Mouse (Mus musculus): ENCODE results near the gene Wasf3. TPM values are rescaled to one million over a fixed set of nuclear protein-coding genes. Genes with fewer than 3 reads are reported as not detected.

Wasf3 gene
- total and polyA plus RNA-seq, 3 experiments = 0.05 TPM; not detected in 2

- H3K9me3 ChIP-seq (replicated peaks) = peaks cover 75% of the 10 kb centered on the region
- TF ChIP-seq GATA1 (IDR thresholded peaks at IDR 0.05; ENCODE audit: borderline replicate concordance, low read length) (no peak), CTCF (IDR thresholded peaks at IDR 0.05; ENCODE audit: low read depth, low read length) (no peak), TAL1 (conservative IDR thresholded peaks at IDR 0.05; ENCODE audit: low read depth, low read length) (no peak), POLR2AphosphoS5 (IDR thresholded peaks at IDR 0.05; ENCODE audit: insufficient replicate concordance, low read depth, low read length) (no peak), GATA2 (IDR thresholded peaks at IDR 0.05; ENCODE audit: borderline replicate concordance, low read depth, low read length) (no peak)
- no peaks in the 10 kb centered on the region for H3K4me1 ChIP-seq (ENCODE audit: insufficient read depth, low read depth, low read length)
- H3K27me3 ChIP-seq (ENCODE audit: insufficient read depth, low read length) = no peaks in the 10 kb centered on the region; the same call in 1 of the 2 replicates
- H3K36me3 ChIP-seq (replicated peaks) = no peaks in the 10 kb centered on the region
- no peak for ATAC-seq (ENCODE audit: extremely low read depth, insufficient number of reproducible peaks, low FRiP score, poor library complexity, severe bottlenecking)
- no peak overlapping the region for H3K4me3 ChIP-seq (ENCODE audit: low read depth, low read length)
- no peak for DNase-seq (ENCODE audit: low spot score)
These were observed 29.8 kb downstream of the Wasf3 start for GRCm38 (mm10) chr5:146414611-146415010.

DNA sequence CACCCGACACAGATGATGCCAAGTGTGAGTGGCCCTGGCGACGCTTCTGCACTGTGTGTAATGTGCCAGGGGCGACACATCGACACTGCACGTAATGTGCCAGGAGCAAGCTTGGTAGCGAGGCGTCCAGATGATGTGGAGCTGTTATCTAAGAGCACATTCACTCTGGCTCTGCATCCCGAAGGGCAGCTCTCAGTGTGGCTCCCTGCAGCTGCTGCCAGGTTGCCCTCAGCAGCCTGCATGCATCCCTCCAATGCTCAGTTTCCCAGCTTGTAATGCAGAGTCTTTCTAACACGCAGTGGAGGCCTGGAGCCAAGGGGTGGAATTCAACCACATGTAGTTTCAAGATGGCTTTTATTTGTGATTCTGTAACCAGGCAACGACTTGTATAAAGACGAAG is 30.4 kb downstream of the Wasf3 start:
- H3K27me3 ChIP-seq (ENCODE audit: insufficient read depth, low read length) = no peaks in the 10 kb centered on the region; the same call in 1 of the 2 replicates
- ATAC-seq (ENCODE audit: extremely low read depth, insufficient number of reproducible peaks, low FRiP score, poor library complexity, severe bottlenecking) (no peak), DNase-seq (ENCODE audit: low spot score) (no peak)
- H3K4me1 ChIP-seq (ENCODE audit: insufficient read depth, low read depth, low read length) = no peaks in the 10 kb centered on the region
- peaks cover 70% of the 10 kb centered on the region for H3K9me3 ChIP-seq (replicated peaks)
- TF ChIP-seq POLR2AphosphoS5 (IDR thresholded peaks at IDR 0.05; ENCODE audit: insufficient replicate concordance, low read depth, low read length) (no peak), GATA1 (IDR thresholded peaks at IDR 0.05; ENCODE audit: borderline replicate concordance, low read length) (no peak), TAL1 (conservative IDR thresholded peaks at IDR 0.05; ENCODE audit: low read depth, low read length) (no peak), GATA2 (IDR thresholded peaks at IDR 0.05; ENCODE audit: borderline replicate concordance, low read depth, low read length) (no peak), CTCF (IDR thresholded peaks at IDR 0.05; ENCODE audit: low read depth, low read length) (no peak)
- no peaks in the 10 kb centered on the region for H3K36me3 ChIP-seq (replicated peaks)
- no peak overlapping the region for H3K4me3 ChIP-seq (ENCODE audit: low read depth, low read length)

- Histone ChIP-seq H3K4me3 (ENCODE audit: low read depth, low read length) (no peak overlapping the region), H3K36me3 (replicated peaks) (no peaks in the 10 kb centered on the region), H3K9me3 (replicated peaks) (peaks cover 57% of the 10 kb centered on the region), H3K4me1 (ENCODE audit: insufficient read depth, low read depth, low read length) (no peaks in the 10 kb centered on the region), H3K27me3 (ENCODE audit: insufficient read depth, low read length) (no peaks in the 10 kb centered on the region; the same call in 1 of the 2 replicates)
- ATAC-seq (ENCODE audit: extremely low read depth, insufficient number of reproducible peaks, low FRiP score, poor library complexity, severe bottlenecking) (no peak), DNase-seq (ENCODE audit: low spot score) (no peak)
- no peak for TF ChIP-seq POLR2AphosphoS5 (IDR thresholded peaks at IDR 0.05; ENCODE audit: insufficient replicate concordance, low read depth, low read length)
- TF ChIP-seq GATA1 (IDR thresholded peaks at IDR 0.05; ENCODE audit: borderline replicate concordance, low read length) = no peak
- no peak for TF ChIP-seq CTCF (IDR thresholded peaks at IDR 0.05; ENCODE audit: low read depth, low read length)
- TF ChIP-seq GATA2 (IDR thresholded peaks at IDR 0.05; ENCODE audit: borderline replicate concordance, low read depth, low read length) = no peak
- no peak for TF ChIP-seq TAL1 (conservative IDR thresholded peaks at IDR 0.05; ENCODE audit: low read depth, low read length)
These were observed 31.7 kb downstream of the Wasf3 start for GRCm38 (mm10) chr5:146416331-146417110.

DNA sequence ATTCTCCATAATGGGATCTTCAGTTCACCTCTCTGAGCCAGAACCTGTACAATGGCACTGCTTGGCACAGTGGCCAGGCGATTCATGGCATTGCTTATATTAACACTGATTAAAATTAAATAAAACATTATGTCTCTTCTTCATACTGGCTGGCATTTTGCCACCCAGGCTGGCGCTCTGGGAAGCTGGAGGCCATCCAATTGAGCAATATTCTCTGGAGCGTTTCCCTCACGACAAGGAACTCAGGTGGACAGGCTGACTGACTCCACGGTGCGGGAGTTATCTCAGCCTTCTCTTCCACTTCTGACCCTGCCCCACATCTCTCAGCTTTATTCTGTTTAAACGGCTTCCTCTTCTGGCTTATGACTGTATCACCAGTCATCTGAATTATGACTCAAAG is 33.3 kb downstream of the Wasf3 start:
- Histone ChIP-seq H3K4me1 (ENCODE audit: insufficient read depth, low read depth, low read length) (no peaks in the 10 kb centered on the region), H3K9me3 (replicated peaks) (peaks cover 50% of the 10 kb centered on the region), H3K4me3 (ENCODE audit: low read depth, low read length) (no peak overlapping the region), H3K36me3 (replicated peaks) (no peaks in the 10 kb centered on the region), H3K27me3 (ENCODE audit: insufficient read depth, low read length) (no peaks in the 10 kb centered on the region; the same call in 1 of the 2 replicates)
- no peak for DNase-seq (ENCODE audit: low spot score)
- ATAC-seq (ENCODE audit: extremely low read depth, insufficient number of reproducible peaks, low FRiP score, poor library complexity, severe bottlenecking) = no peak
- TF ChIP-seq GATA2 (IDR thresholded peaks at IDR 0.05; ENCODE audit: borderline replicate concordance, low read depth, low read length) (no peak), POLR2AphosphoS5 (IDR thresholded peaks at IDR 0.05; ENCODE audit: insufficient replicate concordance, low read depth, low read length) (no peak), TAL1 (conservative IDR thresholded peaks at IDR 0.05; ENCODE audit: low read depth, low read length) (no peak), CTCF (IDR thresholded peaks at IDR 0.05; ENCODE audit: low read depth, low read length) (no peak), GATA1 (IDR thresholded peaks at IDR 0.05; ENCODE audit: borderline replicate concordance, low read length) (no peak)

- Histone ChIP-seq H3K36me3 (replicated peaks) (no peaks in the 10 kb centered on the region), H3K9me3 (replicated peaks) (peaks cover 42% of the 10 kb centered on the region), H3K27me3 (ENCODE audit: insufficient read depth, low read length) (no peaks in the 10 kb centered on the region; the same call in 1 of the 2 replicates), H3K4me1 (ENCODE audit: insufficient read depth, low read depth, low read length) (no peaks in the 10 kb centered on the region), H3K4me3 (ENCODE audit: low read depth, low read length) (no peak overlapping the region)
- no peak for TF ChIP-seq POLR2AphosphoS5 (IDR thresholded peaks at IDR 0.05; ENCODE audit: insufficient replicate concordance, low read depth, low read length)
- TF ChIP-seq CTCF (IDR thresholded peaks at IDR 0.05; ENCODE audit: low read depth, low read length) = no peak
- no peak for TF ChIP-seq GATA1 (IDR thresholded peaks at IDR 0.05; ENCODE audit: borderline replicate concordance, low read length)
- TF ChIP-seq GATA2 (IDR thresholded peaks at IDR 0.05; ENCODE audit: borderline replicate concordance, low read depth, low read length) = no peak
- TF ChIP-seq TAL1 (conservative IDR thresholded peaks at IDR 0.05; ENCODE audit: low read depth, low read length) = no peak
- no peak for ATAC-seq (ENCODE audit: extremely low read depth, insufficient number of reproducible peaks, low FRiP score, poor library complexity, severe bottlenecking)
- no peak for DNase-seq (ENCODE audit: low spot score)
These were observed 35.3 kb downstream of the Wasf3 start for GRCm38 (mm10) chr5:146420081-146420480.

GRCm38 (mm10) chr5:146424711-146425326 is 40.0 kb downstream of the Wasf3 start:
- no peak overlapping the region for H3K4me3 ChIP-seq (ENCODE audit: low read depth, low read length)
- no peaks in the 10 kb centered on the region for H3K4me1 ChIP-seq (ENCODE audit: insufficient read depth, low read depth, low read length)
- no peaks in the 10 kb centered on the region for H3K27me3 ChIP-seq (ENCODE audit: insufficient read depth, low read length)
- ATAC-seq (ENCODE audit: extremely low read depth, insufficient number of reproducible peaks, low FRiP score, poor library complexity, severe bottlenecking) (no peak), DNase-seq (ENCODE audit: low spot score) (no peak)
- peaks cover 33% of the 10 kb centered on the region for H3K9me3 ChIP-seq (replicated peaks)
- H3K36me3 ChIP-seq (replicated peaks) = no peaks in the 10 kb centered on the region
- no peak for TF ChIP-seq GATA1 (IDR thresholded peaks at IDR 0.05; ENCODE audit: borderline replicate concordance, low read length)
- TF ChIP-seq CTCF (IDR thresholded peaks at IDR 0.05; ENCODE audit: low read depth, low read length) = no peak

Data from G1E (cell line).